Mouse (Mus musculus): ENCODE data around the gene Pgp.
"Not testable (repeated sequence)": the region's sequence is repeated elsewhere in the genome, so short reads cannot be mapped to it uniquely, and the experiment has no call there.

Pgp gene

DNA sequence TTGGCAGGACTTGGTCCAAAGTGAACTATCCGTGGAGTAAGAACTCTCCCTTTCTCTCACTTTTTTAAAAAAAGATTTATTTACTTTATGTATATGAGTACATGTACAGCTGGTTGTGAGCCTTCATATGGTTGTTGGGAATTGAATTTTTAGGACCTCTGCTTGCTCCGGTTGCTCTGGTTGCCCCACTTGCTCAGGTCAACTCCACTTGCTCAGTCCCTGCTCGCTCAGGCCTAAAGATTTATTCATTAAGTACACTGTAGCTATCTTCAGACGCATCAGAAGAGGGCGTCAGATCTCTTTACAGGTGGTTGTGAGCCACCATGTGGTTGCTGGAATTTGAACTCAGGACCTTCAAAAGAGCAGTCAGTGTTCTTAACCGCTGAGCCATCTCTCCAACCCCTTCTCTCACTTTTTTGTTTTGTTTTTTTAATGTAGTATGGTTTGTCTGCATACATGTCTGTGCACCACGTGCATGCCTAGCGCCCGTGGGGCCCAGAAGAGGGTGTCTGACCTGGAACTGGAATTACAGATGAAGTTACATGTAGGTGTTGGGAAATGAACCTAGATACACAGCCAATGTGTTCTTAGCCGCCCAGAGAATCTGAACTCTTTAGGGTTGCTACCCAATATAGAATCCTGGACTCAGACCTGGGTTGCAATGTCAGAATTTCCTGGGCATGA lies 14.5 kb upstream of the Pgp start:
- intact Hi-C loops (cut with DNase I) = not testable (repeated sequence)

DNA sequence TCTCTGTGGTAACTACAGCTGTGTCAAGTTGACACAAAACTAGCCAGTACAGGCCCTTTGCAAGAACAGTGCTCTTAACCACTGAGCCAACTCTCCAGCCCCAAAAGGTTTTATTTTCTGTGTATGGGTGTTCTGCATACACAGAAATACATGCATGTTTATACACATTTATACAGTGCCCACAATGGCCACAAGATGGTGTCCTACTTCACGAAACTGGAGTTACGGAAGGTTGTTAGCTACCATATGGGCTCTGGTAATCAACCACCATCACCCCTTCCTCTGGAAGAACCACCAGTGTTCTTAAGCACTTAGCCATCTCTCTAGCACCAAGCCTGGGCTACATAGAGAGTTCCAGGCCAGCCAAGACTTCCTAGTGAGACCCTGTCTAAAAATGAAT lies 8.6 kb upstream of the Pgp start:
- intact Hi-C loops (cut with DNase I) = no loop called here

DNA sequence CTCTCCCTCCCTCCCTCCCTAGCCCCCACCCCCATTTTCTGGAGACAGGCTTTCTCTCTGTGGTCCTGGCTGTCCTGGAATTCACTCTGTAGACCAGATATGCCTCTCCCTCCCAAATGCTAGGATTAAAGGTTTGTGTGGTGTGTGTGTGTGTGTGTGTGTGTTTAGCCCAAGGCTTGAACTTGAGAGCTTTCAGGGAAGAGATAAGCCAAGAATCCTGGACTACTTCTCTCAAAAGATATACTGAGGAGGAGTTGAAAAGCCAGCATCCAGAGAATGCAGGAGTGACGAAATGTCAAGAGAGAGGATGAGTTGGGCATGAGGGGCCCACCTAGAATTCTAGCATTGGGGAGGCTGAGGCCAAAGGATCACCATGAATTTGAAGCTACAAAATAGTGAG lies 7.3 kb upstream of the Pgp start:
- intact Hi-C loops (cut with DNase I) = no loop called here

DNA sequence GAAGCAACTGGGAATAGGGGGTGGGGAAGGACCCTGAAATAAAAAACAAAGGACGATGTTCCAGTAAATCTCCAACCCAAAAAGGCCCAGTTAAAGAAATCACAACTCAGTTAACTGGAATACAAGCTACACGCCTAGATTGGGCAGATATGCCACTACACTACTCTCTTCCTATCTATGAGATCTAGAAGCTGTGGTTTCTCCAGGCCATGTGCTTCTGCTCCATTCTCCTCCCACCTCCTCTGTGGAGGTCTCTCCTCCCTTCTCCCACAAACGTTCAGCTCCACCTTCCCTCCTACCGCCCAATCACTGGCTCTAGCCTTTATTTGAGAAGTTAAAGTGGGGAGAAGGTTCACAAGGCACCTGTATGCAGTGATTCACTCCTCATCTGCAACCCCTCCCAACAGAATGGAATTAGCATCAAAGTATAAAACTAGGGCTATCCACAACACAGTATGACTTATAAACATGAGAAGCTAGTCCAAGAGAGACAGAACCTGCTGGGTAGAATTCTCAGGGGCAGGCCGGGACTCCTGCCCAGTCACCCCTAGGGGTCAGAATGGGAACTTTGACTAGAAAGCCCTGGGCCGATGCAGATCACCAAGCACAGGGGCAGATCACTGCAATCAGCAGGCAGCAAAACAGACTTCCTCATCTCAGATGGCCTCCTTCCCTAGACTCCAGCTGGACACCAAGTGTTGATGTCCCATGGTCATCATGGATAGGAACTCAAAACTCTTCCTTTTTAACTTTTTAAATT lies 6.6 kb upstream of the Pgp start:
- intact Hi-C loops (cut with DNase I) = no loop called here

DNA sequence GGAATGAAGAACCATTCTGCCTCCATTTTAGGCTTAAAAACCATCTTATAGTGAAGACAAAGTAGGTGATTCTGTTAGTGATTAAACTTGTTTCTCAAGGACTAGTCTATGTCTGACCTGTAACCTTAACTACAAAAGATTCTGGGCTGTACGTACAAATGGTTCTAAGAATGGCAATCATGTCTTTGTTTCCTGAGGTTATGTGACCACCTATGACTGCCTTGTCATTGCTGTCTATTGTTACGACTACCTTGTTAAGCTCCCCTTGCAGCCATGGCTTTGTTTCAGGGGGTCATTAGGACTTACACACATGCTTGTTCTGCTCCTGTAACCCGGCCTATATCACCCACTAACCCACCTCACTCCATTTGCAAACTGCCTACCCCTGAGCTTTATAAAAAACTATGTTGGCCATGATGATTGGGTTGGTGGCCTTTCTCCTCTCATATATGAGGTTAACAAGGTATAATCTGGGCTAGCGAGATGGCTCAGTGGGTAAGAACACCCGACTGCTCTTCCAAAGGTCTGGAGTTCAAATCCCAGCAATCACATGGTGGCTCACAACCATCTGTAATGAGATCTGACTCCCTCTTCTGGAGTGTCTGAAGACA lies 1.5 kb upstream of the Pgp start:
- intact Hi-C loops (cut with DNase I) = no loop called here

DNA sequence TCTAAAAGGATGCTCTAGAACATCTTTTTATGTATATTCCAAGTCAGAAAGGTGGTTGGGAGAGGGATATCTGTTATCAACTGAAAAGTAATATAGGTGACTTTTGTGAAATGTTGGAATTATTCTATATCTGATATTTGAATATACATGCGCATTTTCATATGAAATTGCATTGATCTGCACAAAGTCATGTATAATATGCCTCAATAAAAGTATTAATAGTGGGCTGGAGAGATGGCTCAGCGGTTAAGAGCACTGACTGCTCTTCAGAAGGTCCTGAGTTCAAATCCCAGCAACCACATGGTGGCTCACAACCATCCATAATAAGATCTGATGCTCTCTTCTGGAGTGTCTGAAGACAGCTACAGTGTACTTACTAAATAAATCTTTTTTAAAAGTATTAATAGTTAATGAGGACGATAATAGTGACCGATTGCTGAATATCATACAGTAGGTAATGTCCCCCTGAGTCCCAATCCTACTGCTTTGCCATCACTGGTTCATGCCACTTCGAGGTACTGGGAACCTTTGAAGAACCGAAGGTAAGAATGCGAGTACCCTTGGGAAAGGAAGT lies 769 bp upstream of the Pgp start:
- intact Hi-C loops (cut with DNase I) = no loop called here

DNA sequence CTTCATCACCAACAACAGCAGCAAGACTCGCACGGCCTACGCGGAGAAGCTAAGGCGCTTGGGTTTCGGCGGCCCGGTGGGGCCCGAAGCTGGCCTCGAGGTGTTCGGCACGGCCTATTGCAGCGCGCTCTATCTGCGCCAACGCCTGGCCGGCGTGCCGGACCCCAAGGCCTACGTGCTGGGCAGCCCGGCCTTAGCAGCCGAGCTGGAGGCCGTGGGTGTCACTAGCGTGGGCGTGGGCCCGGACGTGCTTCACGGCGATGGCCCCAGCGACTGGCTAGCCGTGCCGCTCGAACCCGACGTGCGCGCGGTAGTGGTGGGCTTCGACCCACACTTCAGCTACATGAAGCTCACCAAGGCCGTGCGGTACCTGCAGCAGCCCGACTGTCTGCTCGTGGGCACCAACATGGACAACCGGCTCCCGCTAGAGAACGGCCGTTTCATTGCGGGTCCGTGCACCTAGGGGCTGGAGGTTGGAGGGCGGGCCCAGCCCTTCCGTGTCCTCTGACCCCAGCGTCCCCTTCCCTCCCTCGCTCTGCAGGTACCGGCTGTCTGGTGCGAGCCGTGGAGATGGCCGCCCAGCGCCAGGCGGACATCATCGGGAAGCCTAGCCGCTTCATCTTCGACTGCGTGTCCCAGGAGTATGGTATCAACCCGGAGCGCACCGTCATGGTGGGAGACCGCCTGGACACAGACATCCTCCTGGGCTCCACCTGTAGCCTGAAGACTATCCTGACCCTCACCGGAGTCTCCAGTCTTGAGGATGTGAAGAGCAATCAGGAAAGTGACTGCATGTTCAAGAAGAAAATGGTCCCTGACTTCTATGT lies 722 bp downstream of the Pgp start:
- intact Hi-C loops (cut with DNase I) = no loop called here

DNA sequence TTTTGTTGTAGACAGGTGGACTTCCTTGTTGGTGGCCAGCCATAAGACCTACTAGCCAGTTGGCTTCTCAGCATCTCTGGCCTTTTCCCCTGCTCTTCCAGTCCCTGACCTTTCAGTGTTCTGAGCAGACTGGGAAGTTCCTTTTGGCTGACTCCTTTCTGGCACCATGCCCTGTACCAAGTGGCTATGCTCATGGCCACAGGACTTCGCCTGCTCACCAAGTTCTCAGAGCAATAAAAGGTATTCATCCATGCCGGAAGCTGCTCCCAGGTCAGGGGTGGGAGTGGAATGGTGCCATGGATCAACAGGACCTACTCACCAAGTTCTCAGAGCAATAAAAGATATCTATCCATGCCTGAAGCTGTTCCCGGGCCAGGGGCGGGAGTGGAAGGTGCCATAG lies 2.3 kb downstream of the Pgp start:
- intact Hi-C loops (cut with DNase I) = no loop called here

DNA sequence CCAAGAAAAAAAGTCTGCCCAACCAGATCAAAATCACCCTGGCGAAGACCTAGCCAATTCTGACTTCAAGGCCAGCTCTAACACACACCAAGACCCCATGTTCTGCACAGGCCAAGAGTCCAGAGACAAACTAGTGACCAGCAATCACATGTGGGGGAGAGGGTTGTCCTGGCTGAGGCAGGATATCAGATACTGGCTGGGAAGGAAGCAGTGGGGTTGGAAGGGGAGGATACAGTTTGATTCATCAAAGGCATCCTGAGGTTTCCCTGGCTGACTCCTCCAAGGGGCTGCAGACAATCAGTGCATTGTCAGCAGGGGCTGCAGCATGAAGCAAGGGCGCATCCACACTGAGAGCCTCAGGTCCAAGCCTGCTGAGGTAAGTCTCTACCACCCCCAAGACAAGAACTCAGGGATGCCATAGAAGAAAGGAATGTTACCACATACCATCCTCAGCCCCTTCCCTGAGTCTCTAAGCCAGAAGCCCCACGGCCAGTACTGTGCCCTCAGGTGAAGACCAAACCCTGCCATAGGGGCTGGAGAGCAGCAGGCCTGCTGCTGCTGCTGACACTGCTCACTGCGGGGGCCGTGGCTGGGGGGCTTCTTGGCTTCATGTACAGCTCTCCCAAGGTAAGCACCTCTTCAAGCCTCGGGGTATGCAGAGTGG lies 3.6 kb downstream of the Pgp start, which contains the start of gene Bricd5:
Bricd5 (plus strand) TSS at position 273 of the 664 bp plus-strand sequence.
- intact Hi-C loops (cut with DNase I) = no loop called here

DNA sequence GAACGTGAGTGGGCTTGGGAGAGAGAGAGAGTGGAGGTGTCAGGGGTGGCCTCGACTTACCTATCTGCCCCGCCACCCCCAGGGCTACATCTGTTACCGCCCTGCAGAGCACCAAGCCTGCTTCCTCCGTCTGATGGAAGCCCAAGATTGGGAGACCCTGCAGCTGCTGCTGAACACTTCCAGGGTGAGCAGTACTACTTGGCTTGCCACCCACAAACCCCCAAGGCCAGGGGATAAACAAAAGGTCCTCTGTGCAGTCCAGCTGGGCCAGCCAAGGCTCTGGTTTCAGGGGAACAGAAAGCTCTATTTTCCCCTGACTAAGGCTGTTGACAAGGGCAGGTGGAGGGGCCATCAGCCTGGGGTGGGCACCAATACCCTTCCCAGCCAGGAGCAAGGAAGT lies 4.4 kb downstream of the Pgp start:
- intact Hi-C loops (cut with DNase I) = no loop called here

DNA sequence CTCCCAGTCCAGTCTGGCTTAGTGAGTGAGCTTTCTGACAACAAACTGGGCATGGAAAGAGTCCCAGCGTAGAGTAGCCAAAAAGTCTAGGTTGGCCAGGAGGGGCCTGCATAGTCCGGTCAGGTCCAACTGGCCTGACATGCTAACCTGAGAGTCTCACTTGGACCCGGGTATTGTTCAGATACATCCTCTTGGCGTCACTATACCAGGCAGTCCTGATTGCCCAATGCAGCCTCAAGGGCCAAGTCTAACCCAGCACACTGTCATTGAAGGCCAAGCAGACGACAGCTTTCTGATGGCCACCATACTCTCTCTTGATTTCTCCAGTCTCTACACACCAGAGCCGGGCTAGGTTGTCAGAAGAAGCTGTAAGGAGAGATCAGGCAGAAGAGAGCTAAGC lies 5.4 kb downstream of the Pgp start:
- intact Hi-C loops (cut with DNase I) = loop anchor here (5.0 kb wide), 1 partner anchor 37 kb away; no protein-coding TSS in a partner anchor

DNA sequence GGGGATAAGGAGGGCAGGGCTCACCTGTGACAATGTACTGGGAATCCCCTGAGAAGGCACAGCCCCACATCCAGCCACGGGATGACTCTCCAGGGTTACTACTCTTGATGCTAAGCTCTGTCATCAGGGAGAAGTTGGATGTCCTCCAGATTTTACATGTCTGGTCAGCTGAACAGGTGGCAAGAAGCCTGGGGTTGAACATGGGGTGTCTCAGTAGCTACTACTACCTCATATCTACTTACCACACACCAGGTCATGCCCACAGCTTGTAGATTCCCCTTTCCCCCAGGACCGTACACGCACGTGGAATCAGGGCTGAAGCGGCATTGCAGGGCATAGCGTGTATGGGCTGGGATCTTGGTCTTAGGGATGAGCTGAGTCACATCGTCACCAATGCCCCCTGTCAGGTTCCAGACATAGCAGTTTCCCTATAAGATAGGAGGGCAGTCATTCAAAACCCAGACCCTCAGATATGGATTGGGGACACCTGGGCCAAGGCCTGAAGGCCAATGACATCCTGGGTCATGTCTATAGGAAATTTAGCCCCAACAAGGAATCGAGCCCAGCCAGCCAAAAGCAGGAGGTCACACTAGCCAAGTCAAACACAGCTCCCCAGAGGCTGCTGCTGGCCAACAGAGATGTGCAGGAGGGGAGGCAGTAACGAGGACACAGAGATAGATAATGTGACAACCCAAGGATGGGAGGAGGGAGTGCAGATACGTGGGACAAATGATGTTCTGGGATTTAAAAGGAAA lies 6.0 kb downstream of the Pgp start:
- intact Hi-C loops (cut with DNase I) = loop anchor here (5.0 kb wide), 1 partner anchor 36 kb away; no protein-coding TSS in a partner anchor

DNA sequence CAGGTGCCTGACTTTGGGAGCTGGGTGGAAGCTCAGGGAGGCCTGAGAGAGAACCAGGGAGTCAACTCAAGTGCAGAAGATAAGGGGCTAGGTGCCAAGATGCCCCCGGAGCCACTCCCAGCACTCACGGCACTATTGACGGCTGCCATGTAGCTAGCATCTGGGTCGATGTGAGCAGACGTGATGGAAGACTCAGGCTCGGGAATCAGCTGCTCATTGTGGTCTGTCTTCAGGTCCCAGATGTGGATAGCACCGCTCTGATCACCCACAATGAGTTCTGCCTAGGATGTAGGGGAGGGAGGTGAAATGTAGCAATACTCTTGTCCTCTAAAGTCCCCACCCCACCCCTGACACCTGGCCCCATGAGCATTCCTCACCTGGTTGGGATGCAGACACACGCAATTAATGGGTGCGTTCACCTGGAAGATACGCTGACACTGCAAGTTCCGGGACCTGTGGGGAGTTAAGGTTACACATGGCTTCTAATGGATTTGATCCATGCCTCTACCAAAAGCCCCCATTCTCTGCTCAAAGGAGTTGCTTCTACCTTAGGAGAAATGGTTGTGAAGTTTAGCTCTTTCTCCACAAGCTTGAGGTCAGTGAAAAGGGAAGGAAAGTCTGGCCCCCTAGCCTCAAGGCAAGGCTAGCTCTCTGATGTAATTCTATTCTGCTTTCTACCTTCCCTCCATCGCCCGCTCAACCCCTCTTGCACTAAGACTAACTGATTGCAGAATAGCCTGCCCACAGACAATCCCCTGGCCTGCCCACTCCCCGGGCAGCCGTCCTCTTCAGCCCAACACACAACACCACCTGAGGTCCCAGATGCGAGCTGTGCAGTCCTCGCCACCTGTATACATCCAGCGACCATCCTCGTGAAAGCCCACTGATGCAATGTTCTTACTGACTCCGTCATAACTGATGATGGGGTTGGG lies 7.1 kb downstream of the Pgp start:
- intact Hi-C loops (cut with DNase I) = loop anchor here (5.0 kb wide), 1 partner anchor 35 kb away; no protein-coding TSS in a partner anchor

DNA sequence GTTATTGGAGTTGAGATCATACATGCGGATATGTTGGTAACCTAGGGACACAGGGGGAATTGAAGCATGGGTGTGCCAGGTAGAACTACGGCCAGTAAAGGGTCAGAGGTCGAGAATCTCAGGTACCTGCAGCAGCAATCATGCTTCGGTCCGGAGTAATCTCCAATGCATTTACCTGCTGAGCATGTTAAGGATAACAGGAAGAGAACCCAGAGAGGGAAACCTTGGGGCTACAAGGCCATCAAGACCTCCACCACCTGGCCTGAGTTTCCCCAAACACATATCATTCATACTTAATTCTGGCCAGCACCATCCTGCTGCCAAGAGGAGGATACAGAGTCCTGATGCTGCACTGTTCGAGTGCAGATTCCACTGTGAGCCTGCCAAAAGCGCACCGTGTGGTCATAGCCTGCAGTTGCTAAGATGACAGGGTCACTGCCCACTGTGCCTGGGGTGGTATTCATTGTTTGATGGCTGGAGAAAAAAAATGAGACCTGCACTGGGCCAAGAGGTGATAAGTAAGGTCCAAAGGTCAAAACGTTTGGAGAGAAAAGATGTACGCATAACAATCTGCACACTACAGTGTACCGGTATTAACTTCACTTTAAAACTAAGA lies 7.9 kb downstream of the Pgp start:
- intact Hi-C loops (cut with DNase I) = loop anchor here (5.0 kb wide), 1 partner anchor 34 kb away; no protein-coding TSS in a partner anchor

DNA sequence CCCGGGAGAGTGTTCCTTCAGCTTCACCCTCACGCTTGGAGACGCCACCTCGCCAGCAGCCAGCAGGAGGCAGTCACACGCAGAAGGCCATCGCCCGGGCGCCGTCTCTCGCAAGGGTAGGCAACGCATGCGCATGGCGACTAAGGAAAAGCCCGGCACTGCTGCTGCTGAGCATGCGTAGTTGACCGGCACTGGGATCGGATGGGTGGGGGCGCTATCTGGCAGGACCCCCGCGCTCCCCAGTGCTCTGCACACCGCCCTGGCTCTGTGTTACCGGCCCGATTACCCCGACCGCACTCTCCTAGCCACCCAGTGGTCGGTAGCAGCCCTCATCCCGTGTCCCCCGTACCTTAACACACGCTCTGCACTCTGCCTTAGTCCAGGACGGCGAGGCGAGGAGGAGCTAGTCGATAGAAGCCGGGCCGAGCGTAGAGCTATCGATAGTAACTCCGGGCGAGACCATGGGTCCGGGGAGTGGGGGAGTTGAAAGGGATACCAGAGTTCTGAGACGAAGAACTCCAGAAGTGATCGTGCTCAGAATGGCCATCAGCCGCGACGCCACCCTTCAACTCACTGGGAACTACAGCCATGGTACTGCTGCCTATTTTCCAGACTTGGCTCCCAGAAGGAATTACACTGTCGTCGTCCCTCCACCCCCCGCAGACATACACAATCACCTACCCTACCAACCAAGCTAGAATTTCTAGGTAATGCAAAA lies 8.6 kb downstream of the Pgp start, which contains the start of gene Mlst8:
Mlst8 (minus strand) TSS at position 416 of the 718 bp plus-strand sequence.
- intact Hi-C loops (cut with DNase I) = loop anchor here (5.0 kb wide), 1 partner anchor 33 kb away; no protein-coding TSS in a partner anchor

DNA sequence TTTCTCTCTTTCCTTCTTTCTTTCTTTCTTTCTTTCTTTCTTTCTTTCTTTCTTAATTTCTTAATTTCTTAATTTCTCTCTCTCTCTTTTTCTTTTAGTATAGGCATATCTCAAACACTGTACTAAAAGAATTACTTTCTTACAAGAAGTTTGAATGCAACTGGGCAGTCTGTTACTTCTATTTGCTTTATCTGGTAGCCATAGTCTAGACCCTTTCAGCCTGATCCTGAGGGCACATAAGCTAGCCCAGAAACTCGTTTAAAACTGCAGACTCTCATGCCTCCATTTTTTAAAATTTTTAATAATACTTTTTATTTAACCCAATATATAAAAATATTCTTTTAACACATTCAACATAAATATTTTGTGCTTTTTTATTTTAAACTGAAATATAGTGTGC lies 9.2 kb downstream of the Pgp start:
- intact Hi-C loops (cut with DNase I) = loop anchor here (5.0 kb wide), 1 partner anchor 33 kb away; no protein-coding TSS in a partner anchor

DNA sequence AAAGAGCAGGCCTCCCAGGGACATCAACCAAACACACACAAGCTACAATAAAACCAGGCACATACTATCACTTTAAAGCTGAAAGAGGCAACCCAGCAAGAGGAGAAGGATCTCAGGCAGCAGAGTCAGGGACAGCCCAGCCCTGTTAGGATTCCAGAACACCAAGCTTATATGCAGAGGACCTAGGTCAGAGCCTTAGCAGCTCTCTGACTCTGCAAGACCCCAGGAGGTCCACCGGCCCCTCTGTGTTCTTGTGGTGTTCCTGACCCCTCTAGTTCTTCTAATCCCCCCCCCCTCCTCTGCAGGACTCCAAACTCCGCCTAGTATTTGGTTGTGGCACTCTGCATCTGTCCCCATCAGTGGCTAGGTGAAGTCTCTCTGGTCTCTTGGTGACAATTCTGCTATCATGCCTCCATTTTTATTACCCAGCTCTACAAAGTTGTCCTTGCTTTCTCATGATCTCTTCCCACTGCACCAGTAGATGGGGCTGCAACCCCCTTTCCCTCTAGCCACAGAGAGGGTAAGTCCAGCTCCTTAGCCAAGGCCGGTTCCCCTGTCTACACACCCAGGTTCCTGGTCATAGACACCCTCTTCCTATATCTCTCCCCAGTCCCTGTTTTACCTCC lies 10.1 kb downstream of the Pgp start:
- intact Hi-C loops (cut with DNase I) = no loop called here
